12 mouse cellular contexts compared by ENCODE assay signal in the genomic region with DNA sequence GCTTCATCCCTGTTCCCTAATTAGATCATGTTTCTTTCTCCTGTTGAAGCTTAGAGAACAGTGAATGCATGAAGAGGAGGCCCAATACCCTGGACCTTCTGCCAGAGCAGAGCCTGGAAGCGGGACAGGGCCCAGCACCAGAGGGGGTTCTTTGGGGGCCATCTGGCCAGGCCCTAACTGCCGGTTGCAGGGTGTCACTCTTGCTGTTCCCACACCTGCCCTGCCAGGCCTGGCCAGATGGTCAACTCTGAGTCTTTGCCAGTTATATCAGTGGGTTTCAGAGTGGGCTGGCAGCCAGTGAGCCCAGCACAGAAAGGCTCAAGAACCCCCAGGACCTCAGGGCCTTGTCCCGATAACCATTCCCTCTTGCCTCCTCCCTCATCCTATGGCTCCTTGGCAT. TPM values are rescaled to one million over a fixed set of nuclear protein-coding genes. Genes with fewer than 3 reads are reported as not detected.
DNase-seq lines count a peak whose midpoint lies in the region; ATAC-seq lines count a peak whose summit lies in the region.
"Had no signal": no experiment of that assay in that cellular context is flagged by ENCODE, and none has a peak within 500 bp of the region (broad histone marks: within the 10 kb centered on the region; RNA-seq: fewer than 3 reads in every experiment).

No protein-coding gene starts in this region.

- intact Hi-C loops in left cerebral cortex, postnatal 4 days (cut with DNase I), result no loop called here

- H3K9ac ChIP-seq in hindbrain, embryonic 15.5 days, result no peak overlapping the region
- peak overlapping the region; percentile 98 for H3K9ac ChIP-seq in neural tube, embryonic 13.5 days
- no peak overlapping the region for H3K9ac ChIP-seq in kidney, embryonic 16.5 days (replicated peaks; ENCODE audit: low read length)

- no peaks in the 10 kb centered on the region for H3K9me3 ChIP-seq in embryonic facial prominence, embryonic 10.5 days
- H3K9me3 ChIP-seq in hindbrain, embryonic 15.5 days, result no peaks in the 10 kb centered on the region
- H3K9me3 ChIP-seq in neural tube, embryonic 13.5 days, result no peaks in the 10 kb centered on the region
- no peaks in the 10 kb centered on the region for H3K9me3 ChIP-seq in kidney, embryonic 16.5 days (ENCODE audit: low read length)
- H3K9me3 ChIP-seq: heart, embryonic 10.5 days had no signal

- H3K4me1 ChIP-seq in embryonic facial prominence, embryonic 10.5 days, result peaks cover 50% of the 10 kb centered on the region
- H3K4me1 ChIP-seq in hindbrain, embryonic 15.5 days (replicated peaks), result peaks cover 50% of the 10 kb centered on the region
- peaks cover 61% of the 10 kb centered on the region for H3K4me1 ChIP-seq in neural tube, embryonic 13.5 days (replicated peaks)
- peaks cover 31% of the 10 kb centered on the region for H3K4me1 ChIP-seq in kidney, embryonic 16.5 days (ENCODE audit: insufficient read depth, low read length)

- peaks cover 17% of the 10 kb centered on the region for H3K27me3 ChIP-seq in embryonic facial prominence, embryonic 10.5 days (replicated peaks; ENCODE audit: low read depth, poor library complexity, severe bottlenecking)
- H3K27me3 ChIP-seq in hindbrain, embryonic 15.5 days, result no peaks in the 10 kb centered on the region
- no peaks in the 10 kb centered on the region for H3K27me3 ChIP-seq in neural tube, embryonic 13.5 days
- H3K27me3 ChIP-seq in kidney, embryonic 16.5 days (ENCODE audit: insufficient read depth, low read length), result peaks cover 10% of the 10 kb centered on the region; the same call in 1 of the 2 replicates

- peaks cover 29% of the 10 kb centered on the region for H3K36me3 ChIP-seq in embryonic facial prominence, embryonic 10.5 days (replicated peaks)
- H3K36me3 ChIP-seq in hindbrain, embryonic 15.5 days, result no peaks in the 10 kb centered on the region
- H3K36me3 ChIP-seq in neural tube, embryonic 13.5 days, result peaks cover 16% of the 10 kb centered on the region; the same call in 1 of the 2 replicates
- H3K36me3 ChIP-seq in kidney, embryonic 16.5 days (ENCODE audit: insufficient read depth, low read length), result 0 out of 2 replicates have a peak, but pooled peaks cover 6% of the 10 kb centered on the region

- WGBS in embryonic facial prominence, embryonic 10.5 days, result 84% methylated on average over 3 of the region's 3 CpGs
- WGBS in hindbrain, embryonic 15.5 days, result 53% methylated on average over 3 of the region's 3 CpGs
- 60% methylated on average over 3 of the region's 3 CpGs for WGBS in neural tube, embryonic 13.5 days
- 84% methylated on average over 3 of the region's 3 CpGs for WGBS in kidney, embryonic 16.5 days

- no peak for ATAC-seq in hindbrain, embryonic 15.5 days (ENCODE audit: low FRiP score, low read depth)
- no peak for ATAC-seq in neural tube, embryonic 13.5 days (ENCODE audit: low read depth)
- no peak for ATAC-seq in kidney, embryonic 16.5 days (ENCODE audit: low FRiP score, low TSS enrichment)

- peak; percentile 93 for DNase-seq in left cerebral cortex, postnatal 4 days
- DNase-seq in left cerebral cortex, adult 11 months (ENCODE audit: low spot score), result no peak
- DNase-seq in embryonic facial prominence, embryonic 10.5 days (ENCODE audit: low spot score), result no peak
- DNase-seq in right cerebral cortex, adult 18-20 months, result no peak
- no peak for DNase-seq in c-Kit-positive CD71-positive TER-119-positive erythroid progenitor cells, embryonic 14.5 days (ENCODE audit: low spot score)
- DNase-seq: kidney, adult 8-10 months had no signal

- H3K27ac ChIP-seq in embryonic facial prominence, embryonic 10.5 days (replicated peaks), result peak overlapping the region; percentile 54; the same call in 1 of the 2 replicates
- H3K27ac ChIP-seq in hindbrain, embryonic 15.5 days (replicated peaks), result peak overlapping the region; percentile 72
- peak overlapping the region; percentile 68 for H3K27ac ChIP-seq in neural tube, embryonic 13.5 days (replicated peaks)
- H3K27ac ChIP-seq in kidney, embryonic 16.5 days (ENCODE audit: low read length), result no peak overlapping the region
- H3K27ac ChIP-seq: heart, embryonic 10.5 days; stomach, postnatal 0 days had no signal

- peak overlapping the region; percentile 97; the same call in 1 of the 2 replicates for H3K4me3 ChIP-seq in embryonic facial prominence, embryonic 10.5 days
- H3K4me3 ChIP-seq in hindbrain, embryonic 15.5 days, result peak overlapping the region; percentile 93
- H3K4me3 ChIP-seq in neural tube, embryonic 13.5 days, result peak overlapping the region; percentile 96
- no peak overlapping the region for H3K4me3 ChIP-seq in kidney, embryonic 16.5 days (ENCODE audit: low read length)
- H3K4me3 ChIP-seq: heart, embryonic 10.5 days had no signal

- H3K4me2 ChIP-seq in hindbrain, embryonic 15.5 days, result peak overlapping the region; percentile 86
- H3K4me2 ChIP-seq in neural tube, embryonic 13.5 days, result peak overlapping the region; percentile 80
- no peak overlapping the region for H3K4me2 ChIP-seq in kidney, embryonic 16.5 days (replicated peaks; ENCODE audit: low read depth, low read length)

RNA-seq across cellular contexts. Expression of gene Shf, which starts 2.9 kb away (rescaled TPM):
- 10 to 100 TPM; 54.9 to 56.9 TPM for total RNA-seq in left cerebral cortex, postnatal 4 days (2021)
- 4.7 and 7.6 TPM in 2 replicates for polyA plus RNA-seq in embryonic facial prominence, embryonic 10.5 days (2016; fragmentation: Nextera tagmentation; extraction: Ambion mirVana)
- 11.1 and 12.6 TPM in 2 replicates for polyA plus RNA-seq in hindbrain, embryonic 15.5 days (2015; fragmentation: Nextera tagmentation; extraction: Ambion mirVana)
- 12.7 and 17.2 TPM in 2 replicates for polyA plus RNA-seq in neural tube, embryonic 13.5 days (2015; fragmentation: Nextera tagmentation; extraction: Ambion mirVana)
- polyA plus RNA-seq in kidney, embryonic 16.5 days (2015; fragmentation: Nextera tagmentation; extraction: Ambion mirVana), result 2.0 and 2.3 TPM in 2 replicates

RNA-seq across cellular contexts. Expression of gene Duox1, which starts 50.6 kb away (rescaled TPM):
- under 1 TPM; 0.12 to 0.36 TPM for total RNA-seq in left cerebral cortex, postnatal 4 days (2021)
- 0.07 TPM in 1 of 2 replicates, not detected in the other for polyA plus RNA-seq in embryonic facial prominence, embryonic 10.5 days (2016; fragmentation: Nextera tagmentation; extraction: Ambion mirVana)
- 0.14 and 0.16 TPM in 2 replicates for polyA plus RNA-seq in hindbrain, embryonic 15.5 days (2015; fragmentation: Nextera tagmentation; extraction: Ambion mirVana)
- polyA plus RNA-seq in neural tube, embryonic 13.5 days (2015; fragmentation: Nextera tagmentation; extraction: Ambion mirVana), result 0.06 and 0.13 TPM in 2 replicates
- polyA plus RNA-seq in kidney, embryonic 16.5 days (2015; fragmentation: Nextera tagmentation; extraction: Ambion mirVana), result 0.05 TPM in 1 of 2 replicates, not detected in the other
- polyA plus RNA-seq: heart, embryonic 10.5 days had no signal

RNA-seq across cellular contexts. Expression of gene Duoxa1, which starts 52.5 kb away (rescaled TPM):
- total RNA-seq in left cerebral cortex, postnatal 4 days (2021), result under 1 TPM; 0.40 to 0.66 TPM
- polyA plus RNA-seq in embryonic facial prominence, embryonic 10.5 days (2016; fragmentation: Nextera tagmentation; extraction: Ambion mirVana), result 0.27 TPM in 1 of 2 replicates, not detected in the other
- polyA plus RNA-seq in hindbrain, embryonic 15.5 days (2015; fragmentation: Nextera tagmentation; extraction: Ambion mirVana), result 0.23 and 0.52 TPM in 2 replicates
- polyA plus RNA-seq in neural tube, embryonic 13.5 days (2015; fragmentation: Nextera tagmentation; extraction: Ambion mirVana), result 0.29 TPM in 1 of 2 replicates, not detected in the other
- 0.15 TPM in 1 of 2 replicates, not detected in the other for polyA plus RNA-seq in kidney, embryonic 16.5 days (2015; fragmentation: Nextera tagmentation; extraction: Ambion mirVana)
- total RNA-seq: left cerebral cortex, postnatal 36 days had no signal
- polyA plus RNA-seq: heart, embryonic 10.5 days had no signal
